Mouse (Mus musculus): ENCODE results near the gene Inha. TPM values are rescaled to one million over a fixed set of nuclear protein-coding genes. Genes with fewer than 3 reads are reported as not detected.

The Inha gene
- total and polyA plus RNA-seq, 3 experiments, result not detected

GRCm38 (mm10) chr1:75458789-75459684 is 47.8 kb upstream of the Inha start:
- Histone ChIP-seq H3K36me3 (ENCODE audit: control insufficient read depth in 1 of 2, insufficient read depth in 2 of 2, low read length in 2 of 2) (peaks cover 0 to 11% of the 10 kb centered on the region in 2 experiments; a peak in 2 of 4 replicates), H3K27ac (ENCODE audit: control insufficient read depth, low read depth, low read length) (no peak overlapping the region), H3K27me3 (ENCODE audit: control insufficient read depth in 1 of 2, insufficient read depth in 2 of 2, low read length in 2 of 2) (peaks cover 0 to 3% of the 10 kb centered on the region in 2 experiments; a peak in 2 of 4 replicates), H3K9ac (ENCODE audit: control insufficient read depth, low read depth, low read length, poor library complexity, severe bottlenecking) (no peak overlapping the region), H3K4me3 (ENCODE audit: control insufficient read depth in 1 of 2, insufficient read depth in 1 of 2, low read depth in 2 of 2, low read length in 2 of 2) (no peak overlapping the region), H3K4me1 (ENCODE audit: control insufficient read depth in 1 of 2, insufficient read depth in 2 of 2, low read length in 2 of 2) (peaks cover 8 to 17% of the 10 kb centered on the region in 2 experiments), H3K79me2 (ENCODE audit: control insufficient read depth, insufficient read depth, low read length, poor library complexity) (no peaks in the 10 kb centered on the region), H3K9me3 (replicated peaks; ENCODE audit: insufficient read depth, low read length) (no peaks in the 10 kb centered on the region)
- no peak for TF ChIP-seq NELFE (IDR thresholded peaks at IDR 0.05; ENCODE audit: low read depth, low read length)
- no peak for TF ChIP-seq RAD21 (IDR thresholded peaks at IDR 0.05; ENCODE audit: low read depth, low read length)
- no peak for TF ChIP-seq CHD1 (IDR thresholded peaks at IDR 0.05; ENCODE audit: low read depth, low read length)
- TF ChIP-seq GATA1 (IDR thresholded peaks at IDR 0.05; ENCODE audit: low read depth, low read length), result no peak
- no peak for TF ChIP-seq MYC (IDR thresholded peaks at IDR 0.05; ENCODE audit: low read depth, low read length)
- no peak for TF ChIP-seq E2F4 (IDR thresholded peaks at IDR 0.05; ENCODE audit: borderline replicate concordance, low read depth, low read length)
- no peak for TF ChIP-seq ZC3H11A (IDR thresholded peaks at IDR 0.05; ENCODE audit: low read depth, low read length)
- TF ChIP-seq HCFC1 (IDR thresholded peaks at IDR 0.05; ENCODE audit: low read depth, low read length), result no peak
- TF ChIP-seq POLR2A (IDR thresholded peaks at IDR 0.05; ENCODE audit: control insufficient read depth in 1 of 2, insufficient read depth in 1 of 2, low read depth in 1 of 2, low read length in 2 of 2, poor library complexity in 1 of 2), result no peak
- no peak for TF ChIP-seq ZKSCAN1 (IDR thresholded peaks at IDR 0.05; ENCODE audit: low read depth, low read length)
- TF ChIP-seq MAFK (IDR thresholded peaks at IDR 0.05; ENCODE audit: borderline replicate concordance, low read depth, low read length), result no peak
- TF ChIP-seq MYB (IDR thresholded peaks at IDR 0.05; ENCODE audit: low read depth, low read length), result no peak
- TF ChIP-seq EP300 (IDR thresholded peaks at IDR 0.05; ENCODE audit: low read depth in 1 of 2, low read length in 2 of 2), result no peak
- no peak for DNase-seq (ENCODE audit: low read depth, low spot score)

- Histone ChIP-seq H3K9me3 (replicated peaks; ENCODE audit: insufficient read depth, low read length) (no peaks in the 10 kb centered on the region), H3K36me3 (ENCODE audit: control insufficient read depth in 1 of 2, insufficient read depth in 2 of 2, low read length in 2 of 2) (peaks cover 0 to 19% of the 10 kb centered on the region in 2 experiments; a peak in 2 of 4 replicates), H3K27me3 (ENCODE audit: control insufficient read depth in 1 of 2, insufficient read depth in 2 of 2, low read length in 2 of 2) (no peaks in the 10 kb centered on the region), H3K79me2 (ENCODE audit: control insufficient read depth, insufficient read depth, low read length, poor library complexity) (no peaks in the 10 kb centered on the region), H3K4me3 (ENCODE audit: control insufficient read depth in 1 of 2, insufficient read depth in 1 of 2, low read depth in 2 of 2, low read length in 2 of 2) (no peak overlapping the region), H3K27ac (ENCODE audit: control insufficient read depth, low read depth, low read length) (no peak overlapping the region), H3K9ac (ENCODE audit: control insufficient read depth, low read depth, low read length, poor library complexity, severe bottlenecking) (no peak overlapping the region), H3K4me1 (ENCODE audit: control insufficient read depth in 1 of 2, insufficient read depth in 2 of 2, low read length in 2 of 2) (peaks cover 11 to 29% of the 10 kb centered on the region in 2 experiments)
- TF ChIP-seq POLR2AphosphoS2 (IDR thresholded peaks at IDR 0.05; ENCODE audit: low read length) (no peak), CHD1 (IDR thresholded peaks at IDR 0.05; ENCODE audit: low read depth, low read length) (no peak), MYB (IDR thresholded peaks at IDR 0.05; ENCODE audit: low read depth, low read length) (no peak), MYC (IDR thresholded peaks at IDR 0.05; ENCODE audit: low read depth, low read length) (no peak), ZC3H11A (IDR thresholded peaks at IDR 0.05; ENCODE audit: low read depth, low read length) (no peak), CHD2 (IDR thresholded peaks at IDR 0.05; ENCODE audit: low read length) (no peak), NELFE (IDR thresholded peaks at IDR 0.05; ENCODE audit: low read depth, low read length) (no peak), ZKSCAN1 (IDR thresholded peaks at IDR 0.05; ENCODE audit: low read depth, low read length) (no peak), MAX (IDR thresholded peaks at IDR 0.05; ENCODE audit: low read length) (no peak), UBTF (IDR thresholded peaks at IDR 0.05; ENCODE audit: borderline replicate concordance, insufficient read depth, low read depth, low read length) (no peak), JUND (IDR thresholded peaks at IDR 0.05; ENCODE audit: low read depth, low read length) (no peak), GABPA (IDR thresholded peaks at IDR 0.05; ENCODE audit: low read depth, low read length) (no peak), NRF1 (IDR thresholded peaks at IDR 0.05; ENCODE audit: insufficient read depth, low read depth, low read length, poor library complexity, severe bottlenecking) (no peak), ZNF384 (IDR thresholded peaks at IDR 0.05; ENCODE audit: low read depth, low read length) (no peak), E2F4 (IDR thresholded peaks at IDR 0.05; ENCODE audit: borderline replicate concordance, low read depth, low read length) (no peak), TBP (IDR thresholded peaks at IDR 0.05; ENCODE audit: low read depth, low read length) (no peak)
- no peak for DNase-seq (ENCODE audit: low read depth, low spot score)
Measured at GRCm38 (mm10) chr1:75460297-75460696, 46.6 kb upstream of the Inha start.
